Mouse (Mus musculus) cerebellum, postnatal 36 days (tissue): ENCODE results near the gene Ptgdr2.

ENCODE experiments used
- DNase-seq, 2 experiments: peaks; one replicate each; pipeline ENCODE4 v3.0.0; 2021 to 2022; ENCODE audit warnings: mixed read lengths in 2 of 2

The Ptgdr2 gene

DNA sequence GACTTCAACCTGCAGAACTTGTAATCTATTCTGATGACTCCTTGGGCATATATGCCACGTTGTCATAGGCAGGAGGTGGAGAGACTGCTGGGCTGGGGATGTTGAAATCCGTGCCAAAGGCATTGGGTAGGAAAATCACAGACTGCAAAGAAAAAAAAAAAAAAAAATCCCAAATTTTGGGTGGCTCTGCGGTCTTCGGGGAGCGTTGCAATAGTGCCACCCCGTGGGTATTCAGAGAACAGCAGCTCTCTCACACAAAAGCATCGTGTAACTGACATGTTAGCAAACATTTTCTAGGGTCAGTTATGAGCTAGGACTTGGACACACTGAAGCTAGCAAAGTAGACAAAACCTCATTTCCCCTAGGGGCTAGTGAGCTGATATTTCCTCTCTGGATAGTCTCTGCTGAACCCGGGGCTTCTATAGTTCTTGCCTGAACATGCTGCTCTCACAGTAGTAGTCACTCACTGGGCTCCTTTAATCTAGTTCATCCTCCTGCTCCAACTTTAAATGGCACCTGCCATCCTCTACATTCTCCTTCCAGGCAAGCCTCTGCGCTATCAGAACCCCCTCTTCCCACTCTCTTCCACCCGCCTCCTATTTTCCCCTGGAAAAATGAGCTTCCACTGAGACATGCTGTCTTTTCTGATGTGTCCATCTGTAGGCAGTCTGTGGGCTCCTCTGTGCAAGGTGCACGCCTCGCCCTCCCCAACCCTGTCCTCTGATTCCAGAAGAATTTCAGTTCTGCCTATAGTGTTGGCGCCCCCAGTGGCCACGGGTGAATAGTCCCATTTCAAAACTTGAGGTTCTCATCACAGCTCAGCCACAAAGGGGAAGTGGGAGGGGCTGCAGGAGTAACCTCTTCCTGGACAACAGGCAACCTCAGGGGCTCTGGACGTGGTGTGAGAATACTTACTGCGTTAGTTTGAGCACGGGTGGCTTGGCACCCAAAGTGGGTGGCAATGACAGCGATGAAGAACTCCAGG is 42.5 kb downstream of the Ptgdr2 start:
- DNase-seq = peak; percentile 76 to 80

DNA sequence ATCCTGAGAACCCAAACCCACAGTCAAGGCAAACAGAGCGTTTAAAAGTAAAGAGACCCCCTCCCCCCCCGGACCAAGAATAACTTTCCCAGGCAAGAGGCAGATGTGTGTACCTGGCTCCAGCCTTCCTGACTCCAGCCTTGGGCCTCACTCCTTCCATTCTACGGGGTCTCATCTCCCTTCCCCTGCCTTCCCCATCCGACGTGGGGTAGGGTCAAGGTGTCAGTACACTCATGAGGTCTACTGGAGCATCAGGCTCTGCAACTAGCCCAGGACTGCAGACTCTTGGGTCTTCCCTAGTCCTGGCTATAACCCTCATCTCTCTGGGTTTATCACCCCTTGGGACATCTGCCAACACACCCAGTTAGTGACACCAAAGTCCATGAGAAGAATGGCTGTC is 43.2 kb downstream of the Ptgdr2 start:
- DNase-seq = no peak

DNA sequence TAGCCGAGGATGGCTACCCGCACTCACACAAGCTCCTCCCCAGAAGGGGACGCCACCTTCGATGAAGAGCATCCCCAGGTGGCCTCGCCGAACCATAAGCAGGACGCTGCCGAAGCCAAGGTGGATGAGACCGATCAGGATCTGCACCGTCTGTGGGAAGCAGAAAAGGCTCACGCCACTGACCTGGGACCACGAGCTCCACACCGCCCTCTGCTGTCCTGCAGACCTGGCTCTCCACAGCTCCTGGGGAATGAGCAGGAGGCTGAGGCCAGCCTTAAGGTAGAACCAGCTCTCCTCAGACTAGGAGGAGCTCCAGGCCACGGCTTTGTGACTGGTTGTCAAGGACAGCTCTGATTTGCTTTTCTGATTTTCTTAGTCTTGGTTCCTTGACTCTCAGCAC is 46.2 kb downstream of the Ptgdr2 start:
- DNase-seq = peak; percentile 46 to 55

DNA sequence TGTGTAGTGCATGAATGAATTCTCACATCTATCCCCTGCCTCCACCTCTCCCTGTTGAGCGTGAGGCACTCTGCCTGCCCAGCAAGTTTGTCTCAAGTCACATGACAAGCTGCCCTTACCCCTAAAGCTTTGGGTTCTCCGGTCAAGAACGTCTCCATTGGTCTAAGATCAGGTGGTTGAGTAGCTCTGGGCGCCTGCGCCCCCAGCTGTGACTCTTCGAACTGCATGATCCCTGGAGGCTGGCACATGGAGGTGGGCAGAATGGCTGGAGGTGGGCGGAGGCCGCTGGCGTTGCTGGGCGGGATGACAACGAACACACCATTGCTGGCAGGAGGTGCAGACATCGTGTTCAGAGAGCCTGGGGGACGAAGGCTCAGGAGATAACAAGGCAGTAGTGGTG is 47.6 kb downstream of the Ptgdr2 start:
- DNase-seq = no peak

DNA sequence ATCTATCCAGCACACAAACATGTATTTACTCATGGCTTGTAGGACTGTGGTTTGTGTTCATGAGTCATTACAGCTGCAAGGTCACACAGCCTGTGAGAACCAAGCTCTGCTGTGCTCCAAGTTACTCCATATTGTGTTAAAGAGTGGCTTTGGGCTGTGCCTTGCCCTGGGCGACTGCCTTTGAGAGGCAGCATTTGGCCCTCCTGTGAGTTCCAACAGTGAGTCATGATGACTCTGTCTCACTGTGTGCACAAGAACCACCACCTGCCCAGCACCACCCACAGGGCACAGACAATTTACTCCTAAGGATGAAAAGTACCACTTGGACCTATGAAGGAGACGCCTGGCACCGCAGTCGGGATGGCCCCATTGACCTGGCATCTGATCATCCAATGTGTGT is 48.9 kb downstream of the Ptgdr2 start:
- DNase-seq = no peak

DNA sequence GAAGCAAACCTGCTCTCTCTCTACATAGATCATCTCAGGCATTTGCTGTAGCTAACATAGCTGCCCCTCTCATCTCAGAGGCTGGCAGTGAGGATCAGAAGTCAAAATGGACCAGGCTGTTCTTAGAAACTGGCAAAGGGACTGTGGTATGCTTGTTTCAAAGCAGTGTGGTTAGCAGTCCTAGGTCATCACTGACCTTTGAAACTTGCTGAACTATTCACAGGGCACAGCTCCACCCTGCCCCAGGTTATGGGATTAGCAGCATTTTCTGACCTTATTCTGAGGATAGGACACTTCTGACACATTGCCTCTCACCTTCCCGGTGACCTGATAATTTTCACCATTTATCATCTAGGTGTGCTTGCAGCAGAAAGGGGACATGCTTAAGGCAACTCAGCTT is 51.6 kb downstream of the Ptgdr2 start:
- no peak for DNase-seq

DNA sequence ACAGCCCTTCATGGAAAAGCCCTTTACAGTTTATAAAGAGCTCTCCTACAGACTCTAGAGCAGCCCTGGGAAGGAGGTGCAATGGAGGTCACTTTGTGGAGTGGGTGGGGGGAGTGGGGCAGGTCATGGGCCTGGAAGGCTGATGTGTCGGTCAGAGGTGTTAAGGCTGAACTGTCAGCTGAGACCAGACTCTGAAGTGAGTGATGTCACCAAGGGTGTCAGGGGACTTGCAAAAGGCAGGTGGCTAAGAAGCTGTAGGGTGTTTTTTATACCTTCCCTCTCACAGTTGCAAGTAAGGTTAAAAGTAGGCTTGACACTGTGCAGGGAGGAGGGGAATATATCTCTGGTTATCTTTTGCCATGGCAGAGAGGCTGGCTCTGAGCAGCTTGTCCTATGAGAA is 53.8 kb downstream of the Ptgdr2 start:
- no peak for DNase-seq

DNA sequence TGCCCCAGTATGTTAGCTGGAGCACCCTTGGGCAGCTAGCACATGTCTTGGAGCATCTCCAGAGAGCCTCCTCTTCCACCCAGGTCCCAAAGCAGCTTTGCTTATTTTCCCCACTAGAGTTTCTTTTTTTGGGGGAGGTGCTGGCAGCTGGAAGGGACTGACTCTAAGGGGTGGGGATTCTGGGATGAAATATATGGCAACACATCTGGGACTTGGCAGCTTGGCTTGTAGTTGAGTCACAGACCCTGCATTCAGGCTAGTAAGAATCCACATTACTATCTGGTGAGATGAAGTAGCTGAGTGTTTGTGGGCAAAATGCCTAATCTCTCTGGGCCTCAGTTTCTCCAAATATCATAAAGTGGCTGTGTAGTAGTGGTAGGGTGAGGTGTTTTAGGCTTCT is 55.0 kb downstream of the Ptgdr2 start:
- DNase-seq = no peak
